Mouse (Mus musculus) adrenal gland, adult 2 months (tissue): ENCODE measurements around the gene Oxsm. TPM values are rescaled to one million over a fixed set of nuclear protein-coding genes. Genes with fewer than 3 reads are reported as not detected.

Source experiments
- DNase-seq: peaks from one replicate; pipeline ENCODE4 v3.0.0; 2021
- long read RNA-seq: library from polyadenylated mRNA; stranded (forward); transcript quantifications from one replicate; pipeline ENCODE4 v2.0.0, GENCODE M21; 2021
- polyA plus RNA-seq: library from polyadenylated mRNA; depleted of rRNA; stranded (reverse); fragments of >200 nt; gene quantifications from 2 replicates; pipeline ENCODE4 v1.2.3, GENCODE M21; 2012; rRNA removed
- total RNA-seq, 2 experiments: library from RNA; stranded (reverse); gene quantifications; 2 replicates each; pipeline ENCODE4 v1.2.3; 2021

The Oxsm gene
- total RNA-seq, result 10 to 100 TPM; 16.8 to 19.9 TPM
- polyA plus RNA-seq, result 5.1 and 5.2 TPM in 2 replicates
- long read RNA-seq, partial matches to known transcripts, result 1 of 6 reads
- long read RNA-seq, other reads (novel, unspliced or antisense), result 1 of 6 reads

GRCm38 (mm10) chr14:16249171-16249874, at the start of gene Oxsm, which contains the start of gene Ngly1:
Oxsm (minus strand) TSS chr14:16249808.
Ngly1 (plus strand) TSS chr14:16249280.
- peak; percentile 94 for DNase-seq

GRCm38 (mm10) chr14:16296816-16297468, 47.3 kb upstream of the Oxsm start:
- no peak for DNase-seq

- DNase-seq, result no peak
Observed at GRCm38 (mm10) chr14:16293921-16294320, 44.3 kb upstream of the Oxsm start.

- no peak for DNase-seq
Observed at GRCm38 (mm10) chr14:16293015-16293414, 43.4 kb upstream of the Oxsm start.

- DNase-seq, result no peak
Observed at GRCm38 (mm10) chr14:16292371-16292770, 42.8 kb upstream of the Oxsm start.

GRCm38 (mm10) chr14:16283966-16284365, 34.4 kb upstream of the Oxsm start:
- DNase-seq, result no peak

- peak; percentile 15 for DNase-seq
Observed at GRCm38 (mm10) chr14:16279196-16279595, 29.6 kb upstream of the Oxsm start.

GRCm38 (mm10) chr14:16273677-16274076, 24.1 kb upstream of the Oxsm start:
- DNase-seq, result no peak

GRCm38 (mm10) chr14:16269776-16270175, 20.2 kb upstream of the Oxsm start:
- no peak for DNase-seq

GRCm38 (mm10) chr14:16267028-16267427, 17.4 kb upstream of the Oxsm start:
- DNase-seq, result no peak

- DNase-seq, result no peak
Observed at GRCm38 (mm10) chr14:16261869-16262268, 12.3 kb upstream of the Oxsm start.

- DNase-seq, result no peak
Observed at GRCm38 (mm10) chr14:16260541-16260940, 10.9 kb upstream of the Oxsm start.

GRCm38 (mm10) chr14:16256209-16256608, 6.6 kb upstream of the Oxsm start:
- peak; percentile 49 for DNase-seq

- no peak for DNase-seq
Observed at GRCm38 (mm10) chr14:16255745-16256144, 6.1 kb upstream of the Oxsm start.

- no peak for DNase-seq
Observed at GRCm38 (mm10) chr14:16250099-16250498, 491 bp upstream of the Oxsm start.

- DNase-seq, result no peak
Observed at GRCm38 (mm10) chr14:16248603-16249157, 928 bp downstream of the Oxsm start.

GRCm38 (mm10) chr14:16248135-16248534, 1.5 kb downstream of the Oxsm start:
- no peak for DNase-seq

- no peak for DNase-seq
Observed at GRCm38 (mm10) chr14:16246340-16246912, 3.2 kb downstream of the Oxsm start.

GRCm38 (mm10) chr14:16245127-16245526, 4.5 kb downstream of the Oxsm start:
- no peak for DNase-seq

- DNase-seq, result no peak
Observed at GRCm38 (mm10) chr14:16244370-16244769, 5.2 kb downstream of the Oxsm start.

- DNase-seq, result peak; percentile 70
Observed at GRCm38 (mm10) chr14:16243603-16244209, 5.9 kb downstream of the Oxsm start.

GRCm38 (mm10) chr14:16242947-16243602, 6.5 kb downstream of the Oxsm start:
- DNase-seq, result peak; percentile 94
